Mouse (Mus musculus): ENCODE measurements around the gene Ralgps2. TPM values are rescaled to one million over a fixed set of nuclear protein-coding genes. Genes with fewer than 3 reads are reported as not detected.
A peak's percentile ranks its signal among the peaks of the same experiment; 100 is the strongest.

Gene Ralgps2
- polyA plus RNA-seq, 1 experiment, result 52.1 TPM

DNA sequence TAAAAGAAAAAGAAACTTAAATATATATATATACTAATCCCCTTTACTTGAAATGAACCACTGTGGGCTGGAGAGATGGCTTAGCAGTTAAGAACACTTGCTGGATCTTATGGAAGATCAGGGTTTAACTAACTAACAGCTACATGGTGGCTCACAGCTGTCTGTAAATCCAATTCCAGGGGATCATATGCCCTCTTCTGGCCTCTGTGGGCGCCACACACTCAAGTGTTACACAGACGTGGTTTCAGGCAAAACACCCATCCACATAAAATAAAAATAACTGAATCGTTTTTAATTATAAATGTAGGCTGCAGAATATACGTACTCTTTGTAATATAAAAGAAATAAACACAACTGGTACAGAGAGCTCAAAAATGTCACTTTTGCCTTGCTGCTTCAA lies 50.6 kb downstream of the Ralgps2 start:
- no peak for TF ChIP-seq POLR2A (IDR thresholded peaks at IDR 0.05; ENCODE audit: borderline replicate concordance, extremely low read depth, insufficient read depth, insufficient read length, poor library complexity, severe bottlenecking)
- peak; percentile 13; the same call in 1 of the 2 replicates for TF ChIP-seq CTCF (IDR thresholded peaks at IDR 0.05; ENCODE audit: borderline replicate concordance, extremely low read depth, insufficient read depth, insufficient read length)
- peak; percentile 8 for DNase-seq (ENCODE audit: low read depth)

DNA sequence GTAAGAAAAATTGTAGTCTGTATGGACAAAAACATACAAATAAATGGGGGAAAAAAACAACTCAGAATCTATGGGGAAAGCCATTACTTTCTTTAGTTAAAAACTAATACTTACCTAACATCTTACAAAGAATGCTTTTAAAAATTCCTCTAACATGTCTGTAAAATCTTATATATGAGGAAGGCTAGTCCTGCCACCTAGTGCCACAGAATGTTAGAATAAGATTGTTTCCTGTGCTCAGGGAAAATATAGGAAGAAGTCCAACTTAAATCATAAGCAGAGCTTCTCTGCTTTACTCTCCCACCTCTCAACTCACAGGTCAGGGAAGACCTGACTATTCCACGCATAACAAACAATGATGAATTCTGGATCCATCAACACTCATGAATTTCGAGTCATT lies 53.5 kb downstream of the Ralgps2 start:
- DNase-seq (ENCODE audit: low read depth), result peak; percentile 12
- TF ChIP-seq POLR2A (IDR thresholded peaks at IDR 0.05; ENCODE audit: borderline replicate concordance, extremely low read depth, insufficient read depth, insufficient read length, poor library complexity, severe bottlenecking), result no peak
- no peak for TF ChIP-seq CTCF (IDR thresholded peaks at IDR 0.05; ENCODE audit: borderline replicate concordance, extremely low read depth, insufficient read depth, insufficient read length)

DNA sequence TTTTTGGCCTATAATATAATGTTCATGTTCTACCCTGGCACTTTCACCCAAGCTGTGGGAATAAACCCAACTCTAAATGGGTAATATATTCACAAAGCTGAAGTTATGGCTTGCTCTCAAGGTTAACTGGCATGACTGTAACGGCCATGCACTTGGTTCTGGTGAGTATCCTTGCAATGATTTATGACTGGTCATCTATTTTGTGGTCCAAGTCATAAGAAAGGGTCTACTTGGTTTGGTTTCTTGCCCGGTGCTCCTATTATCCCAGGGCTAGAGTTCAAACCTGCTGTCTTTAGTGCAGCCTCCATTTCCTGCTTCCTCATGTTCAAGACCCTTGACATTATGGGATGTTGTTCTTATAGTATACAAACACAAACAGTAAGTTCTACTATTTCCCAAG lies 54.6 kb downstream of the Ralgps2 start:
- DNase-seq (ENCODE audit: low read depth), result no peak

DNA sequence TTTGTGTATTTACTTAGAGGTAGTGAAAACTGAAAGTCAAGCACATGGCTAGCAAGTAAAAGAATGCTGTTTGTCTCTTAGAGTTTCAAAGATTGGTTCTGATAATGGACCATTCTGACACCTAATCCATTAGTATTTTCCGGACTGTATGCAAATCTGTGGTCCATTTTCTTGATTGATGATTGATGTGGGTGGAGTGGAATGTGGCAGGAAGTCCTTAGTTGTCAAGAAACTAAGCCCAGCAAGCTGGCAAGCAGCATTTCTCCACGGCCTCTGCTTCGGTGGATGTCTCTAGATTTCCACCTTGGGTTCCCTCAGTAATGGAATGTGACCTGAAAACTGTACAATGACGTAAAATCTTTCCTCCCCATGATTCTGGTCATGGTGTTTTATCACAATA lies 68.8 kb downstream of the Ralgps2 start:
- no peak for DNase-seq (ENCODE audit: low read depth)
- TF ChIP-seq POLR2A (IDR thresholded peaks at IDR 0.05; ENCODE audit: borderline replicate concordance, extremely low read depth, insufficient read depth, insufficient read length, poor library complexity, severe bottlenecking) (no peak), CTCF (IDR thresholded peaks at IDR 0.05; ENCODE audit: borderline replicate concordance, extremely low read depth, insufficient read depth, insufficient read length) (no peak)

More for the DNA sequence above, 54.6 kb downstream of the Ralgps2 start:
- no peak for TF ChIP-seq POLR2A (IDR thresholded peaks at IDR 0.05; ENCODE audit: borderline replicate concordance, extremely low read depth, insufficient read depth, insufficient read length, poor library complexity, severe bottlenecking)
- no peak for TF ChIP-seq CTCF (IDR thresholded peaks at IDR 0.05; ENCODE audit: borderline replicate concordance, extremely low read depth, insufficient read depth, insufficient read length)

DNA sequence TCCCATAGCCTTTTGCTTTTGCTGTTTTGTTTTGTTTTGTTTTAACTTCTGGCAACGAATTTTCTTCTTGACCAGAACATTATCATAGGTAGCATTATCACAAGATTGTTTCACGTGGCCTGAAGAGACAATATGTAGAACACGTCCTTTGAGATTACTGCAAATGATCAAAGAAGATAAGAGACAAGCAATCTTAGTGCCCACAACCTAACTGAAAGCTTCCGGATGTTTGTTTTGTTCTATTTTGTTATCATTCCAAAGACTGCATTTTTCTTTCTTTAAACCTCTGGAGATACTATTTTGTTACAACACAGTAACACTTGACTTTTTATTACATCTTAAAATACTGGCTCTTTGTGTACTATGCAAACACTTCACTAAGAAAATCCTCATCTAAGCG lies 69.4 kb downstream of the Ralgps2 start:
- no peak for DNase-seq (ENCODE audit: low read depth)
- TF ChIP-seq CTCF (IDR thresholded peaks at IDR 0.05; ENCODE audit: borderline replicate concordance, extremely low read depth, insufficient read depth, insufficient read length), result no peak
- TF ChIP-seq POLR2A (IDR thresholded peaks at IDR 0.05; ENCODE audit: borderline replicate concordance, extremely low read depth, insufficient read depth, insufficient read length, poor library complexity, severe bottlenecking), result no peak

DNA sequence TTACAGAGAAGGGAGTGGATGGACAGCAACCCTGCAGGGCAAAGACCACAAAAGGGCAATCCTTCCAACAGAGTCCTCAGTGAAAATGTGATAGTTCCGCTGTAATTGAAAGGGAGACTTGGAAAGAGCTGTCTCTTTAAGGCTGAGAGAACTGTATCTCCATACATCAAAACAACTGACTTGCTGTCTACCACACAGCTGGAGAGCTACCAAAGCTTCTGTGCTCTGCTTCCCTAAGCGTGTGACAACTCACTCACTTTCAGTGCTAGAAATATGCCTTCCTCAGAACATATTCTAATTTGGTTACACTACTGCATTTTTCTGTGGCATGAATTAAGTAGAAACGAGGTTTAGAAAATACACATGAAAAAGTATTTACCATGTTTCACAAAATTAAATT lies 75.2 kb downstream of the Ralgps2 start:
- TF ChIP-seq CTCF (IDR thresholded peaks at IDR 0.05; ENCODE audit: borderline replicate concordance, extremely low read depth, insufficient read depth, insufficient read length) (no peak), POLR2A (IDR thresholded peaks at IDR 0.05; ENCODE audit: borderline replicate concordance, extremely low read depth, insufficient read depth, insufficient read length, poor library complexity, severe bottlenecking) (no peak)
- DNase-seq (ENCODE audit: low read depth), result peak; percentile 62

DNA sequence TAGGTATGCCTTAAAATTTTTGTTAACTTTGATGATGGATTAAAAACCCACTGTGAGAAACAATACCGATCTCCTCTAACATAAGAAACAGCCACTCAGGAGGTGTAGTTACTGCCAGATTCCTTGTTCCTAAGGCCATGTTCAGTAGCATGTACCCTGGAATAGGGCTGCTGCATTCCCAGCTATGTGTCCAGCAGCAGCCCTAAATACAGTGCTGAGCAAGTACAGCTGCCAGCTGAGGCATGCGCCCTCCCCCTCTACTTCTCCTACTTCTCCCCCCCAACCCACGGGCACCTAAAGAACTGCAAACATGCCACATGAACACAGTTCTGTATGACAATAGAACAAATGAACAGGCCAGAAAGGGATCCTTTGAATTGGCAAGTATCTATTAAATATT lies 75.7 kb downstream of the Ralgps2 start:
- peak; percentile 38 for DNase-seq (ENCODE audit: low read depth)
- TF ChIP-seq CTCF (IDR thresholded peaks at IDR 0.05; ENCODE audit: borderline replicate concordance, extremely low read depth, insufficient read depth, insufficient read length), result no peak
- no peak for TF ChIP-seq POLR2A (IDR thresholded peaks at IDR 0.05; ENCODE audit: borderline replicate concordance, extremely low read depth, insufficient read depth, insufficient read length, poor library complexity, severe bottlenecking)

DNA sequence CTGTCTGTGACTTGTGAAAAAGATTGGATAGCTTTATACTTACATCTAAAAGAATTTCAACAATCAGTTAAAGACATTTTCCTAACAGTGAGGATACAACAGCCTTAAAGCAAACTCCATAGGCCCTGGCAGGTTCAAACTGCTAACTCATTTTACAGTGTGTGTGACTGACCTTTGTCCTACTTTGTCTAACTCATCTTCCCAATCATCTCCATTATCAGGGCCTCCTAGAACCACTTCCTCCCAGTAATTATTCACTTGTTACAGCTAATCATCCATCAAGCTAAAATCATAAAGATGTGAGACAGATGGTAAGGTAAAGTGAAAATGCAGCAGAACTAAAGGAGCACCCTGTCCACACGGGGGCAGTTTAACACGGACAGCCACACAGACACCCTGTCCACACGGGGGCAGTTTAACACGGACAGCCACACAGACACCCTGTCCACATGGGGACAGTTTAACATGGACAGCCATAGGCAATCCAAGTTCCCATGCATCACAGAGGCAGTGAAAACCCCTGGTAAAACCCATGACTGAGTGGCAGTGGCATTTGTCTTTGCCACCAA lies 77.9 kb downstream of the Ralgps2 start:
- no peak for DNase-seq (ENCODE audit: low read depth)
- TF ChIP-seq CTCF (IDR thresholded peaks at IDR 0.05; ENCODE audit: borderline replicate concordance, extremely low read depth, insufficient read depth, insufficient read length), result peak; percentile 15; the same call in 1 of the 2 replicates
- TF ChIP-seq POLR2A (IDR thresholded peaks at IDR 0.05; ENCODE audit: borderline replicate concordance, extremely low read depth, insufficient read depth, insufficient read length, poor library complexity, severe bottlenecking), result no peak

DNA sequence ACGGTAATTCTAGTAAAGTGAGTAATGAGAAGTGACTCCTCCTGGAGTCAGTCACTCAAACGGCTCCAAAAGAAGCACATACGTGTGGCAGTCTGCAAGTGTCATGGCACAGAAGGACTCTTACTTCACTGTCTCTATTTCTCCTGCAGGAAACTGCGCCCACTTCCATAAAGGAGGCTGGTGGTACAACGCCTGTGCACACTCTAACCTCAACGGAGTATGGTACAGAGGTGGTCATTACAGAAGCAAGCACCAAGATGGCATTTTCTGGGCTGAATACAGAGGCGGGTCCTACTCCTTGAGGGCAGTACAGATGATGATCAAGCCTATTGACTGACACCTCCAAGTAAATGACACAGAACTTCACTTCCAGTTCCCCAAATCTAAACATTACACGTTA lies 79.2 kb downstream of the Ralgps2 start:
- no peak for DNase-seq (ENCODE audit: low read depth)
- TF ChIP-seq POLR2A (IDR thresholded peaks at IDR 0.05; ENCODE audit: borderline replicate concordance, extremely low read depth, insufficient read depth, insufficient read length, poor library complexity, severe bottlenecking), result no peak
- TF ChIP-seq CTCF (IDR thresholded peaks at IDR 0.05; ENCODE audit: borderline replicate concordance, extremely low read depth, insufficient read depth, insufficient read length), result no peak

DNA sequence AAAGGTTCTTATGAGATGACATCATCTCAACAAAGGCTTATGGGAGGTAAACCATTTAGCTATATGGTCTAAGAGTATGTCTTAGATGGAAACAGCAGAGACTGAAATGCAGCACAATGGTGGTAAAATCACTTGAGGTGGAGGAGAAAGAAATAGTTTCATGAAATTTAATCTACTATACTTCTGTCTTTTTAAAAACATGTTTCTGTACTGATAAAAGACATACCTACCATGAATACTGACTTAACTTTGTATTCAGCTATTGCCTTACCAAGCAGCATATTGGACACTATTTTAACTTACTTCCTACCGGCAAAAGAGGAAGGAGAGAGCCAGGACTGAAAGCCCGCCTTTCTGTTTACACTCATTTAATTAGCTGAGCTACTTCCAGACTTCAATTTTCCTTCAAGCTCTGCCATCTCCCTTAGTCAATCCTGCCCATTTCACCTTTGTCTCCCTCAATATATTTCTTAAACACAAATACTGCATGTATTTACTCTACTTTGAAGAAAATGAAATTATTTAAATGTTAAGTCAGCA lies 79.6 kb downstream of the Ralgps2 start:
- TF ChIP-seq CTCF (IDR thresholded peaks at IDR 0.05; ENCODE audit: borderline replicate concordance, extremely low read depth, insufficient read depth, insufficient read length) (no peak), POLR2A (IDR thresholded peaks at IDR 0.05; ENCODE audit: borderline replicate concordance, extremely low read depth, insufficient read depth, insufficient read length, poor library complexity, severe bottlenecking) (no peak)
- no peak for DNase-seq (ENCODE audit: low read depth)

DNA sequence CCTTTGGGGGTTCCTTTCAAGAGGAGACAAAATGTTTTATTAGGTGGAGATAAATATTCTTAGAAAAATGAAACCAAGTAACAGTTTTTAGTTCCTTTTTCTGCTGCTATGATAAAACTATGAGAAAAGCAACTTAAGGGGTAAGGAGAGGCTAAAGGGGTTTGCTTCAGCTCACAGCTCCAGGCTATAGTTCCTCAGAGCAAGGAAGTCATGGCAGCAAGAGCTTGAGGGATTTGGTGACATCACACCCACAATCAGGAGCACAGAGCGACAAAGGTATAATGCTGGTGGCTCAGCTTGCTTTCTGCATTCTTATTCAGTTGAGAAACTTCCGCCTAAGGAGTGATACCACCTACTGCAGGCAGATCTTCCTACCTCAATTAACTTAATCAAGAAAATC lies 80.3 kb downstream of the Ralgps2 start:
- no peak for TF ChIP-seq CTCF (IDR thresholded peaks at IDR 0.05; ENCODE audit: borderline replicate concordance, extremely low read depth, insufficient read depth, insufficient read length)
- TF ChIP-seq POLR2A (IDR thresholded peaks at IDR 0.05; ENCODE audit: borderline replicate concordance, extremely low read depth, insufficient read depth, insufficient read length, poor library complexity, severe bottlenecking), result no peak
- no peak for DNase-seq (ENCODE audit: low read depth)

DNA sequence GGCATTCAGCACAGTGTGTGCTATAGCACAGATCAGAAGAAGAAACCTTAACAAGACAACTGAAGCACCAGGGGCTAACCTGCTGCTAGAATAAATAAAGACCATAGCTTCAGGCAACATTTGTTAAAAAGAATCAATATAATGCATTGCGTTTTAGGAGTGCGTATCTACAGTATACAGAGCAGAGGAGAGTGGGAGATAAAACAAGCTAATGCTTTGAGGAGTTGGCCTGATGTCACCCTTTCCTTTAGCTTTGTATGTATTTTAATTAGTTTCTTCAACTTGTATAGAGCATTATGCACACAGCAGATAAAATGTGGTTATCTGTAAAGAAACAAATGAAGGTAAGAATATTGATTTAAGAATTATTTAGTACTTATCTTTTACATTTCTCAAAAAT lies 82.8 kb downstream of the Ralgps2 start:
- TF ChIP-seq POLR2A (IDR thresholded peaks at IDR 0.05; ENCODE audit: borderline replicate concordance, extremely low read depth, insufficient read depth, insufficient read length, poor library complexity, severe bottlenecking), result no peak
- no peak for TF ChIP-seq CTCF (IDR thresholded peaks at IDR 0.05; ENCODE audit: borderline replicate concordance, extremely low read depth, insufficient read depth, insufficient read length)
- no peak for DNase-seq (ENCODE audit: low read depth)

Measured in brain, embryonic 14.5 days (tissue).